ENCODE assay signal across 10 mouse cellular contexts in the genomic region with DNA sequence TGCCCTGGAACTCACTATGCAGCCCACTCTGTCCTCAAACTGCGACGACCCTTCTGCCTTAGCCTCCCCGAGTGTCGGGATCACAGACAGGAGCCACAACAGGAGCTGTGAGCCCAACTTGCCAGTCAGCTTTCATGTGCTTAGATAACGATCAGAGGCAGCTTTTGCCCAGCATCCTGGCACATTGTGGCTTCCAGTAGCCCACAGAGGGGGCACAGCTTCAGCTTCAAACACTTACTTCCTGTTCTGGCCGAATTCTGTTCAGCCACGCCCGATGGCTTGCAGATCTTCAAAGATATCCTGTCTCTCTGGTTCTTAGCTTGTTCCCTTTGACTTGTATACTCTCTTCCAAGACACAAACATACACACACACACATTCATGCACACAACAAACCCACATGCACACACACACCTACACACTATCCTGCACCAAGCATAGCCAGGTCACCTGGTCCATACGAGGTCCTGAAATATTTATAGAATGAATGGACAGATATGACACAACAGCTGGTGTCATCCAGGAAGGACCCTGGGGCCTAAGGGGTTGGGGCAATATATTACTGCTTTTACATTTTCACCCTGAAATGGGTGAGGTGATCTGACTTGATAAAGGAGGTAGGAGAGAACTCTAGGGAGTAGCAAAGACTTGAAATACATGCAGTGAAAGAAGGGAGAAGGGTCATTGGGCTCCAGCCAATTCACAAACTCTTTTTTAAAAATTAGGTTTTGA. TPM values are rescaled to one million over a fixed set of nuclear protein-coding genes. Genes with fewer than 3 reads are reported as not detected.
A peak's percentile ranks its signal among the peaks of the same experiment; 100 is the strongest.
DNase-seq lines count a peak whose midpoint lies in the region; ATAC-seq lines count a peak whose summit lies in the region.
"Had no signal": no experiment of that assay in that cellular context is flagged by ENCODE, and none has a peak within 500 bp of the region (broad histone marks: within the 10 kb centered on the region; RNA-seq: fewer than 3 reads in every experiment).

No protein-coding gene starts in this region.

- intact Hi-C loops in heart, postnatal 25 days (cut with DNase I), result loop anchor here (5.0 kb wide), 1 partner anchor 37 kb away; no protein-coding TSS in a partner anchor

- DNase-seq in heart, embryonic 10.5 days (ENCODE audit: low spot score), result no peak
- no peak for DNase-seq in heart, postnatal 25 days (ENCODE audit: low spot score)
- peak; percentile 48 to 50 for DNase-seq in B cell, adult 2 months
- peak; percentile 31 for DNase-seq in lung, postnatal 14 days
- DNase-seq in right cerebral cortex, postnatal 25 days, result no peak
- no peak for DNase-seq in gastrocnemius, postnatal 10 days
- no peak for DNase-seq in kidney, adult 8-10 months
- DNase-seq: cerebellum, postnatal 10 days had no signal

- peaks cover 7% of the 10 kb centered on the region; the same call in 1 of the 2 replicates for H3K36me3 ChIP-seq in heart, embryonic 10.5 days

- WGBS in heart, embryonic 10.5 days, result 71% methylated on average over 9 of the region's 9 CpGs

- peaks cover 13% of the 10 kb centered on the region; the same call in 1 of the 2 replicates for H3K4me1 ChIP-seq in heart, embryonic 10.5 days

- no peaks in the 10 kb centered on the region for H3K27me3 ChIP-seq in heart, embryonic 10.5 days (ENCODE audit: insufficient read depth, poor library complexity, severe bottlenecking)

- H3K27ac ChIP-seq in heart, embryonic 10.5 days, result peak overlapping the region; percentile 17; the same call in 1 of the 2 replicates
- H3K27ac ChIP-seq: left cerebral cortex, adult 2 months had no signal

- H3K4me3 ChIP-seq in heart, embryonic 10.5 days, result no peak overlapping the region
- H3K4me3 ChIP-seq: left cerebral cortex, adult 2 months had no signal

- no peaks in the 10 kb centered on the region for H3K9me3 ChIP-seq in heart, embryonic 10.5 days

- ATAC-seq in erythroblast, adult 5-6 weeks (replicated peaks; ENCODE audit: low FRiP score, poor library complexity, severe bottlenecking), result peak; percentile 64

RNA-seq across cellular contexts. Expression of a gene that starts 6.3 kb away (rescaled TPM):
- polyA plus RNA-seq in heart, embryonic 10.5 days (2016; fragmentation: Nextera tagmentation; extraction: Ambion mirVana), result 3.2 and 4.0 TPM in 2 replicates
- total RNA-seq in heart, postnatal 25 days (2021), result 1 to 10 TPM; 2.5 to 2.9 TPM
- total RNA-seq in erythroblast, adult 5-6 weeks (2015; ENCODE audit: low replicate concordance), result 5.4 TPM in 1 of 2 replicates, not detected in the other
- 0.85 TPM in 1 of 2 replicates, not detected in the other for total RNA-seq in erythroblast, adult 5-6 weeks (2017; ENCODE audit: low replicate concordance)
- total RNA-seq in gastrocnemius, postnatal 10 days (2021), result 100 to 1,000 TPM in 1 of 2 experiments, 10 to 100 TPM in 1; 68.8 to 101 TPM

RNA-seq across cellular contexts. Expression of a gene that starts 10.9 kb away (rescaled TPM):
- 1,508 and 1,550 TPM in 2 replicates for polyA plus RNA-seq in heart, embryonic 10.5 days (2016; fragmentation: Nextera tagmentation; extraction: Ambion mirVana)
- 100 to 1,000 TPM; 294 to 314 TPM for total RNA-seq in heart, postnatal 25 days (2021)
- total RNA-seq in erythroblast, adult 5-6 weeks (2015; ENCODE audit: low replicate concordance), result 410 and 475 TPM in 2 replicates
- 558 TPM in 2 replicates for total RNA-seq in erythroblast, adult 5-6 weeks (2017; ENCODE audit: low replicate concordance)
- 100 to 1,000 TPM; 305 to 356 TPM for total RNA-seq in gastrocnemius, postnatal 10 days (2021)

RNA-seq across cellular contexts. Expression of a gene that starts 20.9 kb away (rescaled TPM):
- 17.8 and 20.3 TPM in 2 replicates for polyA plus RNA-seq in heart, embryonic 10.5 days (2016; fragmentation: Nextera tagmentation; extraction: Ambion mirVana)
- 10 to 100 TPM; 16.8 to 19.0 TPM for total RNA-seq in heart, postnatal 25 days (2021)
- 15.2 and 16.9 TPM in 2 replicates for total RNA-seq in erythroblast, adult 5-6 weeks (2015; ENCODE audit: low replicate concordance)
- 24.8 and 27.9 TPM in 2 replicates for total RNA-seq in erythroblast, adult 5-6 weeks (2017; ENCODE audit: low replicate concordance)
- 10 to 100 TPM; 22.5 to 30.4 TPM for total RNA-seq in gastrocnemius, postnatal 10 days (2021)

RNA-seq across cellular contexts. Expression of a gene that starts 42.8 kb away (rescaled TPM):
- polyA plus RNA-seq in heart, embryonic 10.5 days (2016; fragmentation: Nextera tagmentation; extraction: Ambion mirVana), result 11.2 and 12.8 TPM in 2 replicates
- total RNA-seq in heart, postnatal 25 days (2021), result 1 to 10 TPM; 7.6 to 9.1 TPM
- 0.19 and 0.63 TPM in 2 replicates for total RNA-seq in erythroblast, adult 5-6 weeks (2015; ENCODE audit: low replicate concordance)
- 2.8 and 3.2 TPM in 2 replicates for total RNA-seq in erythroblast, adult 5-6 weeks (2017; ENCODE audit: low replicate concordance)
- total RNA-seq in gastrocnemius, postnatal 10 days (2021), result 1 to 10 TPM; 5.2 to 6.3 TPM

RNA-seq across cellular contexts. Expression of a gene that starts 44.3 kb away (rescaled TPM):
- polyA plus RNA-seq in heart, embryonic 10.5 days (2016; fragmentation: Nextera tagmentation; extraction: Ambion mirVana), result 2,301 and 2,407 TPM in 2 replicates
- 1,000 to 10,000 TPM; 1,495 to 1,582 TPM for total RNA-seq in heart, postnatal 25 days (2021)
- total RNA-seq in erythroblast, adult 5-6 weeks (2015; ENCODE audit: low replicate concordance), result 936 and 1,095 TPM in 2 replicates
- 729 and 801 TPM in 2 replicates for total RNA-seq in erythroblast, adult 5-6 weeks (2017; ENCODE audit: low replicate concordance)
- total RNA-seq in gastrocnemius, postnatal 10 days (2021), result 1,000 to 10,000 TPM; 1,962 to 2,082 TPM

Comparison
In these comparisons a context has a peak if more than half of its experiments do, and no peak if none do; other contexts are left out.
1. DNase-seq: peak in B cell, adult 2 months (2 of 2) and lung, postnatal 14 days (single experiment); none in heart, embryonic 10.5 days (single experiment), heart, postnatal 25 days (single experiment), right cerebral cortex, postnatal 25 days (single experiment), gastrocnemius, postnatal 10 days (single experiment) and kidney, adult 8-10 months (0 of 2).
2. RNA of a gene that starts 6.3 kb away (total RNA-seq): 68.8 to 101 TPM in gastrocnemius, postnatal 10 days; 0.85 to 5.4 TPM in erythroblast, adult 5-6 weeks and 2.5 to 2.9 TPM in heart, postnatal 25 days; every median in the first group is over 10 times any median in the second.